Mouse (Mus musculus) cortical plate, adult 2 months (tissue): Measurements from ENCODE around the gene Vmn2r28. TPM values are rescaled to one million over a fixed set of nuclear protein-coding genes. Genes with fewer than 3 reads are reported as not detected.
"Not testable (repeated sequence)": the region's sequence is repeated elsewhere in the genome, so short reads cannot be mapped to it uniquely, and the experiment has no call there.

Experiments used
- H3K27ac ChIP-seq: fragments of 200-500 bp; 2 replicates; pipeline ENCODE4 v1.5.1; 2012; ENCODE audit warnings: low read length, control low read depth, inconsistent platforms; ENCODE audit not compliant: insufficient read depth
- H3K4me1 ChIP-seq: fragments of 200-500 bp; 2 replicates; pipeline ENCODE4 v1.6.1; 2011; ENCODE audit warnings: low read length; ENCODE audit not compliant: control insufficient read depth, insufficient read depth
- H3K4me3 ChIP-seq: fragments of 200-500 bp; 2 replicates; pipeline ENCODE4 v1.5.1; 2011; ENCODE audit warnings: mild to moderate bottlenecking, low read length, control low read depth; ENCODE audit not compliant: insufficient read depth
- CTCF ChIP-seq: fragments of 200-500 bp; IDR thresholded peaks from 2 replicates; pipeline ENCODE4 v1.5.1; 2011; ENCODE audit warnings: mild to moderate bottlenecking, control low read depth, low read length; ENCODE audit not compliant: insufficient read depth; ENCODE audit errors: extremely low read depth
- POLR2A ChIP-seq: fragments of 200-500 bp; IDR thresholded peaks from 2 replicates; pipeline ENCODE4 v1.6.1; 2011; ENCODE audit warnings: mild to moderate bottlenecking, low read length, control low read depth; ENCODE audit not compliant: insufficient read depth; ENCODE audit errors: extremely low read depth
- polyA plus RNA-seq: library from polyadenylated mRNA; depleted of rRNA; stranded (reverse); fragments of >200 nt; gene quantifications from 2 replicates; pipeline ENCODE4 v1.2.3, GENCODE M21; 2012; rRNA removed

Vmn2r28 gene
- polyA plus RNA-seq, result not detected in 2 replicates

- not testable (repeated sequence) for H3K27ac ChIP-seq, H3K4me1 ChIP-seq, H3K4me3 ChIP-seq
These were observed at the start of gene Vmn2r28 for GRCm38 (mm10) chr7:5493856-5494255. TSS of gene Vmn2r28 (minus strand) at chr7:5493956.

- not testable (repeated sequence) for H3K27ac ChIP-seq, H3K4me1 ChIP-seq, H3K4me3 ChIP-seq
These were observed 47.1 kb upstream of the Vmn2r28 start for GRCm38 (mm10) chr7:5540770-5541436.

GRCm38 (mm10) chr7:5456674-5457073 lies 37.1 kb downstream of the Vmn2r28 start, which contains the start of gene Vmn1r59:
TSS of gene Vmn1r59 (minus strand) at chr7:5456774.
- TF ChIP-seq CTCF (no peak), POLR2A (no peak)
- H3K4me3 ChIP-seq, result no peak within 1 kb of the TSS
- no peaks in the 10 kb centered on the region for H3K4me1 ChIP-seq
- H3K27ac ChIP-seq, result no peak within 1 kb of the TSS

GRCm38 (mm10) chr7:5454011-5454410 lies 39.7 kb downstream of the Vmn2r28 start:
- H3K4me1 ChIP-seq, H3K27ac ChIP-seq, H3K4me3 ChIP-seq: not testable (repeated sequence)

- no peak overlapping the region for H3K4me3 ChIP-seq
- TF ChIP-seq POLR2A (no peak), CTCF (no peak)
- no peaks in the 10 kb centered on the region for H3K4me1 ChIP-seq
- H3K27ac ChIP-seq, result no peak overlapping the region
These were observed 45.1 kb downstream of the Vmn2r28 start for GRCm38 (mm10) chr7:5448627-5449026.

Other genes starting within 250 kb of the Vmn2r28 start
- not detected in 2 replicates for gene Gm5065, start 143.4 kb downstream of the Vmn2r28 start, polyA plus RNA-seq
- gene Nlrp2, start 142.9 kb downstream of the Vmn2r28 start, polyA plus RNA-seq, result not detected in 2 replicates
- gene Vmn1r58, start 80.6 kb downstream of the Vmn2r28 start, polyA plus RNA-seq, result not detected in 2 replicates
- not detected in 2 replicates for gene Vmn1r59, start 37.2 kb downstream of the Vmn2r28 start, polyA plus RNA-seq
- gene Vmn1r60, start 53.4 kb upstream of the Vmn2r28 start, polyA plus RNA-seq, result not detected in 2 replicates
- gene Vmn1r61, start 119.3 kb upstream of the Vmn2r28 start, polyA plus RNA-seq, result not detected in 2 replicates
- not detected in 2 replicates for gene Vmn1r62, start 179.7 kb upstream of the Vmn2r28 start, polyA plus RNA-seq